Mouse (Mus musculus) cerebellum, postnatal 10 days (tissue): ENCODE data around the gene Sdhc.

Experiments used
- DNase-seq, 2 experiments: peaks; one replicate each; pipeline ENCODE4 v3.0.0; 2021; ENCODE audit warnings: mixed read lengths in 2 of 2

Gene Sdhc

GRCm38 (mm10) chr1:171149974-171150760 lies at the start of gene Sdhc, which contains the start of gene Mpz:
Gene Sdhc, minus strand, starts transcription at chr1:171150603.
Gene Mpz, plus strand, starts transcription at chr1:171150711.
- DNase-seq: peak; percentile 98

- no peak for DNase-seq
Observed at GRCm38 (mm10) chr1:171199532-171199931, 49.1 kb upstream of the Sdhc start.

GRCm38 (mm10) chr1:171195887-171196397 lies 45.5 kb upstream of the Sdhc start, which contains the start of gene Pcp4l1:
Gene Pcp4l1, minus strand, starts transcription at chr1:171196268.
- DNase-seq: peak; percentile 75 to 76

- DNase-seq: no peak
Observed at GRCm38 (mm10) chr1:171195046-171195822, 44.8 kb upstream of the Sdhc start.

- no peak for DNase-seq
Observed at GRCm38 (mm10) chr1:171193911-171194830, 43.8 kb upstream of the Sdhc start.

- DNase-seq: peak in 1 of 2 experiments; percentile 20
Observed at GRCm38 (mm10) chr1:171193093-171193840, 42.9 kb upstream of the Sdhc start.

GRCm38 (mm10) chr1:171192283-171192682 lies 41.9 kb upstream of the Sdhc start:
- no peak for DNase-seq

GRCm38 (mm10) chr1:171190832-171191231 lies 40.4 kb upstream of the Sdhc start:
- DNase-seq: no peak

- peak; percentile 15 to 32 for DNase-seq
Observed at GRCm38 (mm10) chr1:171189476-171190114, 39.2 kb upstream of the Sdhc start.

- no peak for DNase-seq
Observed at GRCm38 (mm10) chr1:171189046-171189445, 38.6 kb upstream of the Sdhc start.

GRCm38 (mm10) chr1:171187851-171188700 lies 37.7 kb upstream of the Sdhc start:
- no peak for DNase-seq

- no peak for DNase-seq
Observed at GRCm38 (mm10) chr1:171185655-171186054, 35.3 kb upstream of the Sdhc start.

GRCm38 (mm10) chr1:171184314-171184713 lies 33.9 kb upstream of the Sdhc start:
- no peak for DNase-seq

GRCm38 (mm10) chr1:171183620-171184019 lies 33.2 kb upstream of the Sdhc start:
- no peak for DNase-seq

GRCm38 (mm10) chr1:171183025-171183424 lies 32.6 kb upstream of the Sdhc start:
- DNase-seq: no peak

GRCm38 (mm10) chr1:171179487-171180171 lies 29.2 kb upstream of the Sdhc start:
- DNase-seq: no peak

- no peak for DNase-seq
Observed at GRCm38 (mm10) chr1:171172779-171173178, 22.4 kb upstream of the Sdhc start.

- no peak for DNase-seq
Observed at GRCm38 (mm10) chr1:171171138-171171537, 20.7 kb upstream of the Sdhc start.

GRCm38 (mm10) chr1:171169913-171170312 lies 19.5 kb upstream of the Sdhc start:
- DNase-seq: no peak

- DNase-seq: no peak
Observed at GRCm38 (mm10) chr1:171168906-171169305, 18.5 kb upstream of the Sdhc start.
